15 mouse cellular contexts compared by ENCODE assay signal in the genomic region with DNA sequence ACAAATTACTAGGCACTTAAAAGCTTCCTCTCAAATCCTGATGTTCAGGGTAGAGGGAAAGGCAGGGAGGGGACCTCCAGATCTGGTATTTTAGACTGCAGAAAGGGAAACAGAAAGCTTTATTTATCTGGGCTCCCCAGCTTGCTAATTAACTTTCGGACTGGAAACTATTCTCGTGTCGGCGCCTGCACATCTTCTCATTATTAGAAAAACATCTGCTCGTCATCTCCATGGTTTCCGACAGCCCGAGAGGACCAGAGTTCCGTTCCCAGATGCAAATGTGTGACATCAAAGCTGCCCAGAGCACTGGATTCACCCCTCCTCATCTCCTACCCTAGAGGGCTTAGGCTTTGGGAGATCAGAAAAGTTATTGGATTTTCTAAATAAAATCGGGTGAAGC. TPM values are rescaled to one million over a fixed set of nuclear protein-coding genes. Genes with fewer than 3 reads are reported as not detected.
DNase-seq lines count a peak whose midpoint lies in the region; ATAC-seq and TF ChIP-seq lines count a peak whose summit lies in the region.
"Had no signal": no experiment of that assay in that cellular context is flagged by ENCODE, and none has a peak within 500 bp of the region (broad histone marks: within the 10 kb centered on the region; RNA-seq: fewer than 3 reads in every experiment).

No protein-coding gene starts in this region.

- peak; percentile 52; the same call in 1 of the 2 replicates for ATAC-seq in intestine, embryonic 16.5 days
- no peak for ATAC-seq in intestine, postnatal 0 days
- ATAC-seq in stomach, embryonic 16.5 days (ENCODE audit: insufficient read depth, low FRiP score) = 0 out of 2 replicates have a peak, but pooled peaks have one; percentile 38
- ATAC-seq in megakaryocyte, adult 5-6 weeks (ENCODE audit: poor library complexity, severe bottlenecking) = no peak

- H3K9me3 ChIP-seq in intestine, embryonic 16.5 days (ENCODE audit: control insufficient read depth, low read length) = no peaks in the 10 kb centered on the region
- H3K9me3 ChIP-seq in intestine, postnatal 0 days (ENCODE audit: control insufficient read depth) = no peaks in the 10 kb centered on the region
- no peaks in the 10 kb centered on the region for H3K9me3 ChIP-seq in limb, embryonic 10.5 days (replicated peaks)
- H3K9me3 ChIP-seq in stomach, embryonic 16.5 days (replicated peaks; ENCODE audit: control insufficient read depth, low read length) = no peaks in the 10 kb centered on the region; the same call in 1 of the 2 replicates
- H3K9me3 ChIP-seq: hindbrain, embryonic 13.5 days had no signal

- no peaks in the 10 kb centered on the region for H3K36me3 ChIP-seq in intestine, embryonic 16.5 days (ENCODE audit: control insufficient read depth, insufficient read depth, low read length)
- H3K36me3 ChIP-seq in intestine, postnatal 0 days (ENCODE audit: control insufficient read depth, insufficient read depth) = no peaks in the 10 kb centered on the region
- H3K36me3 ChIP-seq in limb, embryonic 10.5 days = no peaks in the 10 kb centered on the region
- H3K36me3 ChIP-seq in stomach, embryonic 16.5 days (ENCODE audit: control insufficient read depth, insufficient read depth, low read length) = no peaks in the 10 kb centered on the region
- H3K36me3 ChIP-seq: hindbrain, embryonic 13.5 days had no signal

- no peak for TF ChIP-seq CTCF in intestine, postnatal 0 days (IDR thresholded peaks at IDR 0.05; ENCODE audit: low read depth)

- no peaks in the 10 kb centered on the region for H3K27me3 ChIP-seq in intestine, embryonic 16.5 days (replicated peaks; ENCODE audit: control insufficient read depth, insufficient read depth, low read length)
- H3K27me3 ChIP-seq in intestine, postnatal 0 days (replicated peaks; ENCODE audit: control insufficient read depth, insufficient read depth, low read length) = no peaks in the 10 kb centered on the region
- no peaks in the 10 kb centered on the region for H3K27me3 ChIP-seq in limb, embryonic 10.5 days (ENCODE audit: low read depth, poor library complexity, severe bottlenecking)
- no peaks in the 10 kb centered on the region for H3K27me3 ChIP-seq in stomach, embryonic 16.5 days (ENCODE audit: control insufficient read depth, insufficient read depth, low read length)
- H3K27me3 ChIP-seq: hindbrain, embryonic 13.5 days had no signal

- no peak overlapping the region for H3K9ac ChIP-seq in intestine, embryonic 16.5 days (ENCODE audit: low read depth, low read length)
- no peak overlapping the region for H3K9ac ChIP-seq in intestine, postnatal 0 days (ENCODE audit: low read depth, low read length)
- no peak overlapping the region for H3K9ac ChIP-seq in stomach, embryonic 16.5 days (ENCODE audit: low read length)
- H3K9ac ChIP-seq: hindbrain, embryonic 13.5 days; limb, embryonic 13.5 days had no signal

- H3K4me3 ChIP-seq in intestine, embryonic 16.5 days (ENCODE audit: low read length) = no peak overlapping the region
- no peak overlapping the region for H3K4me3 ChIP-seq in intestine, postnatal 0 days (ENCODE audit: low read depth, low read length)
- H3K4me3 ChIP-seq in limb, embryonic 10.5 days = no peak overlapping the region
- no peak overlapping the region for H3K4me3 ChIP-seq in stomach, embryonic 16.5 days (replicated peaks; ENCODE audit: low read length)
- H3K4me3 ChIP-seq: hindbrain, embryonic 13.5 days; layer of hippocampus, adult 2 months; limb, embryonic 13.5 days had no signal

- H3K27ac ChIP-seq in intestine, embryonic 16.5 days (ENCODE audit: low read length) = no peak overlapping the region
- no peak overlapping the region for H3K27ac ChIP-seq in intestine, postnatal 0 days (ENCODE audit: low read depth, low read length)
- H3K27ac ChIP-seq in limb, embryonic 10.5 days = peak overlapping the region; percentile 34; the same call in 1 of the 2 replicates
- H3K27ac ChIP-seq in stomach, embryonic 16.5 days (ENCODE audit: low read length) = peak overlapping the region; percentile 24; the same call in 1 of the 2 replicates
- H3K27ac ChIP-seq: hindbrain, embryonic 13.5 days; layer of hippocampus, adult 2 months; limb, embryonic 13.5 days had no signal

- H3K4me2 ChIP-seq in intestine, embryonic 16.5 days (ENCODE audit: low read depth, low read length) = no peak overlapping the region
- no peak overlapping the region for H3K4me2 ChIP-seq in intestine, postnatal 0 days (replicated peaks; ENCODE audit: low read depth)
- H3K4me2 ChIP-seq in stomach, embryonic 16.5 days (ENCODE audit: low read depth, low read length) = no peak overlapping the region
- H3K4me2 ChIP-seq: hindbrain, embryonic 13.5 days; limb, embryonic 13.5 days had no signal

- no peaks in the 10 kb centered on the region for H3K4me1 ChIP-seq in intestine, embryonic 16.5 days (ENCODE audit: control insufficient read depth, insufficient read depth, low read length)
- H3K4me1 ChIP-seq in intestine, postnatal 0 days (replicated peaks; ENCODE audit: control insufficient read depth, insufficient read depth, low read length) = no peaks in the 10 kb centered on the region
- H3K4me1 ChIP-seq in limb, embryonic 10.5 days = peaks cover 36% of the 10 kb centered on the region
- H3K4me1 ChIP-seq in stomach, embryonic 16.5 days (ENCODE audit: control insufficient read depth, insufficient read depth, low read length) = peaks cover 19% of the 10 kb centered on the region

- DNase-seq in retina, postnatal 1 day = peak; percentile 44
- DNase-seq in retina, embryonic 14.5 days (ENCODE audit: low spot score) = no peak
- DNase-seq in limb, embryonic 10.5 days (ENCODE audit: low spot score) = peak; percentile 43
- no peak for DNase-seq in right cerebral cortex, postnatal 10 days (ENCODE audit: low spot score in 2 of 2)
- DNase-seq: cerebellum, postnatal 36 days; gastrocnemius, postnatal 14 days; lung, postnatal 4 days; right cerebral cortex, adult 18-20 months had no signal

- 46% methylated on average over 9 of the region's 9 CpGs for WGBS in intestine, embryonic 16.5 days
- WGBS in intestine, postnatal 0 days = 68% methylated on average over 9 of the region's 9 CpGs
- WGBS in limb, embryonic 10.5 days = 43% methylated on average over 9 of the region's 9 CpGs
- WGBS in stomach, embryonic 16.5 days = 43% methylated on average over 9 of the region's 9 CpGs

RNA-seq across cellular contexts. Expression of a gene that starts 57.2 kb away (rescaled TPM):
- 9.1 and 10.7 TPM in 2 replicates for polyA plus RNA-seq in intestine, embryonic 16.5 days (2015; fragmentation: Nextera tagmentation; extraction: Ambion mirVana)
- 10.1 and 12.5 TPM in 2 replicates for polyA plus RNA-seq in intestine, postnatal 0 days (2015; fragmentation: Nextera tagmentation; extraction: Ambion mirVana)
- 5.7 and 16.0 TPM in 2 replicates for polyA plus RNA-seq in limb, embryonic 10.5 days (2016; fragmentation: Nextera tagmentation; extraction: Ambion mirVana)
- 22.5 and 27.0 TPM in 2 replicates for polyA plus RNA-seq in stomach, embryonic 16.5 days (2015; fragmentation: Nextera tagmentation; extraction: Ambion mirVana)
- total RNA-seq in megakaryocyte, adult 5-6 weeks (2015) = 0.22 and 1.4 TPM in 2 replicates
- 0.41 and 0.59 TPM in 2 replicates for total RNA-seq in megakaryocyte, adult 5-6 weeks (2017)

Comparison
In these comparisons a context has a peak if more than half of its experiments do, and no peak if none do; other contexts are left out.
1. ATAC-seq: peak in intestine, embryonic 16.5 days (single experiment) and stomach, embryonic 16.5 days (single experiment); none in intestine, postnatal 0 days (single experiment) and megakaryocyte, adult 5-6 weeks (single experiment).
2. DNase-seq: peak in retina, postnatal 1 day (single experiment) and limb, embryonic 10.5 days (single experiment); none in retina, embryonic 14.5 days (single experiment) and right cerebral cortex, postnatal 10 days (0 of 2).
3. H3K27ac ChIP-seq: peak in limb, embryonic 10.5 days (single experiment) and stomach, embryonic 16.5 days (single experiment); none in intestine, embryonic 16.5 days (single experiment) and intestine, postnatal 0 days (single experiment).